Mouse (Mus musculus) forebrain, embryonic 14.5 days (tissue): ENCODE data around the gene Mapk8. TPM values are rescaled to one million over a fixed set of nuclear protein-coding genes. Genes with fewer than 3 reads are reported as not detected.

Experiments
- ATAC-seq: fragments of 200-750 bp; cut with Nextera tagmentation; 2 replicates; pipeline ENCODE4 v1.8.0; 2017; ENCODE audit warnings: mild to moderate bottlenecking, moderate library complexity
- DNase-seq: peaks from one replicate; pipeline ENCODE4 v3.0.0-alpha.2; 2015; ENCODE audit warnings: low spot score
- H3K27ac ChIP-seq: fragments of 300-500 bp; sonication (generic); 2 replicates; pipeline ENCODE4 v1.5.1; 2014; ENCODE audit warnings: low read depth, mild to moderate bottlenecking, control low read depth, low read length, moderate library complexity
- H3K27me3 ChIP-seq: fragments of 300-500 bp; sonication (generic); replicated peaks from 2 replicates; pipeline ENCODE4 v1.6.1; 2014; ENCODE audit warnings: low read length, control low read depth, mixed read lengths; ENCODE audit not compliant: control insufficient read depth, insufficient read depth
- H3K36me3 ChIP-seq: fragments of 300-500 bp; sonication (generic); 2 replicates; pipeline ENCODE4 v1.6.1; 2014; ENCODE audit warnings: low read length, control low read depth; ENCODE audit not compliant: control insufficient read depth, insufficient read depth
- H3K4me1 ChIP-seq: fragments of 300-500 bp; sonication (generic); 2 replicates; pipeline ENCODE4 v1.6.1; 2014; ENCODE audit warnings: antibody characterized with exemption, low read length, control low read depth; ENCODE audit not compliant: control insufficient read depth, insufficient read depth
- H3K4me2 ChIP-seq: fragments of 300-500 bp; sonication (generic); 2 replicates; pipeline ENCODE4 v1.6.1; 2014; ENCODE audit warnings: mild to moderate bottlenecking, control low read depth, low read length
- H3K4me3 ChIP-seq: fragments of 300-500 bp; sonication (generic); 2 replicates; pipeline ENCODE4 v1.5.1; 2014; ENCODE audit warnings: low read depth, low read length, control low read depth
- H3K9ac ChIP-seq: fragments of 300-500 bp; sonication (generic); 2 replicates; pipeline ENCODE4 v1.6.1; 2014; ENCODE audit warnings: mild to moderate bottlenecking, low read length, control low read depth, moderate library complexity
- H3K9me3 ChIP-seq: fragments of 300-500 bp; sonication (generic); replicated peaks from 2 replicates; pipeline ENCODE4 v1.6.1; 2016; ENCODE audit warnings: low read length, control low read depth, mixed read lengths; ENCODE audit not compliant: control insufficient read depth
- WGBS: fragments of 180-500 bp; shearing (Covaris S2); extraction: QIAGEN DNeasy Blood & Tissue Kit; methylation state at CpG from one replicate; pipeline ENCODE4 v1.1.7; 2014; 5-methylcytosine and 5-hydroxymethylcytosine counted together
- polyA plus RNA-seq: library from polyadenylated mRNA; unstranded; fragments of >200 nt; fragmentation: Nextera tagmentation; extraction: Ambion mirVana; gene quantifications from 2 replicates; pipeline ENCODE4 v1.2.1, GENCODE M21; 2014

Mapk8 gene
- polyA plus RNA-seq, result 45.7 and 49.9 TPM in 2 replicates

DNA sequence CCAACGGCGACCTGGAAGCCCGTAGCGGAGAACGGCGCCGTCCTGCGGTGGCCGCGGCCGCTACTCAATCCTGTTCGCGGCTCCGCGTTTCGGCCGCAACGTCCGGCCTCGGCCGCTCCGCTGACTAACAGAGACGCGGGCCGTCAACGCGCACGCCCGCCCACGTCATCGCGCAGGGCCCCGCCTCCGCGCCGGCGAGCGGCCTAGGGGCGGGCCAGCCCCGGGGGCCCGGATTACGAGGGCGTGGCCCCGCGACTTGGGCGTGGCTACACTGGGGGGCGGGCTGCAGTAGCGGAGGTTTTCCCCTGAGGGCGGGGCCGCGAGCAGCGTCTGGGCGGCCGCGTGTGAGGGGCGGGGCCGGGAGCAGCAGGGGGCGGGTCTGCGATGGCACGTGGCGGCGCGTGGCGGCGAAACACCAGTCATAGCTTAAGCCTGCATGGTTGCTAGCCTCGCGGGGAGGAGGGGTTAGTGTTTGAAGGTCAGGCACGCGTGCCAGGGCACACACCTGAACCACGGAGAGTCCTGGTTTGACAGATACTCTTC, at the start of gene Mapk8:
TSS of gene Mapk8 (minus strand) at position 132 of the 543 bp plus-strand sequence.
- peak; percentile 98 for ATAC-seq
- Histone ChIP-seq H3K4me2 (peak within 1 kb of the TSS; percentile 66), H3K4me1 (peaks cover 12% of the 10 kb centered on the region), H3K27me3 (0 out of 2 replicates have a peak, but pooled peaks cover 3% of the 10 kb centered on the region), H3K27ac (peak within 1 kb of the TSS; percentile 91), H3K9me3 (no peaks in the 10 kb centered on the region), H3K9ac (peak within 1 kb of the TSS; percentile 94), H3K4me3 (peak within 1 kb of the TSS; percentile 71), H3K36me3 (no peaks in the 10 kb centered on the region)
- WGBS, result 0% methylated on average over 57 of the region's 70 CpGs
- peak; percentile 96 for DNase-seq

DNA sequence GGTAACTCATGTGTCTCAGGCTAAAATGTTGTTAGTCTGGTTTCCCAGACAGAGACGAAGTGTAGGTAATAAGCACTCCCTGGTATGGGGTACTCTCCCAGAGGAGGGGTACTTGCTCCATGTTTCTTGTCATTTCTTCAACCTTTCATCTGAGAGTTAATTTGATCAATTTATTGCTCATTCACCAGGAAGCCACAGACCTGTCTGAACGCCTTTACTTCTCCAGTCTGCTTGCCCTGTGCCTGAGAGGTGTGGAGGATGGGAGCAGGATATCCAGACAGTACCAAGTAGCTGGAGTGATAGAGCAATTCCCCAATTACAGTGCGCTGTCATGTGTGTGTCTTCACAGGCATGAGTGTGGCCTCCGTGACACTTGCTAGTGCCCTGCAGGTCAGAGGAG, 48.3 kb upstream of the Mapk8 start:
- WGBS, result 69% methylated on average over 4 of the region's 4 CpGs
- H3K9me3 ChIP-seq, result no peaks in the 10 kb centered on the region
- no peaks in the 10 kb centered on the region for H3K36me3 ChIP-seq
- no peak for ATAC-seq
- DNase-seq, result no peak
- H3K27ac ChIP-seq, result no peak overlapping the region
- H3K27me3 ChIP-seq, result no peaks in the 10 kb centered on the region
- H3K4me3 ChIP-seq, result no peak overlapping the region
- H3K4me2 ChIP-seq, result no peak overlapping the region
- no peaks in the 10 kb centered on the region for H3K4me1 ChIP-seq
- H3K9ac ChIP-seq, result no peak overlapping the region

DNA sequence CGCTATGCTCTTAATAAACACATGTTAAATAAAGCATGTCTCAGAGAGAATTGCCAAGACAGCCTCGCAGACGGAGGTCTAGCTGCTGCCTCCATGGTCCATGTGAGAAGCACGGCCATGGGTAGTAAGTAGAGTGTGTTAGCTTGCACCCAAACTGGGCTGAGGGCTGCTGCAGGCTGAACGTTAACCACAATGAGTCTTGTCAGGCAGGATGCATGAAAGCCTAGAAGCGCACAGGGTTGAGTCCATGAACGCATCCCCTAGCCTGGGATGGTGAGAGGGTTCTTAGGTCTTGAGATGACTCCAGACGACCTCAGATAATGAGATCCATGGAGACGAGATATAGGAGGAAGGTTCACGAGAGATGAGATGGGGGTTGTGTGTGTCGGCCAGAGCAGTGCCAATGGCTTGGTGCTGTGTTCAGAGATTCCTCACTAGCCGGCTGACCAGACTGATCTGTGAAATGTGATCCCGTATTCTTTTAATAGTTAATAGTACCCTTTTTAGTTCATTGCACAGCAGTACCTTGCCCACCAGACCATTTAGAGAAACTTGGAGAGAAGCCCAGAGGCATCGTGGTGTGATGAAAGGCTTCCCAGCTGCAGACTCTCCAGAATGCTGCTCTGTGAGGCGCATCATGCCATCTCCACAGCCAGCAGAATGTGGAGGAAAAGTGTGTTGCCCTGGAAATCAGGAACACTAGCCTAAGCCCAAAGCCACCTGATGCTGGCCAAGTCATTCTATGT, 41.0 kb upstream of the Mapk8 start:
- peak; percentile 20; the same call in 1 of the 2 replicates for ATAC-seq
- no peaks in the 10 kb centered on the region; the same call in 1 of the 2 replicates for H3K4me1 ChIP-seq
- H3K9ac ChIP-seq, result no peak overlapping the region
- H3K36me3 ChIP-seq, result no peaks in the 10 kb centered on the region
- DNase-seq, result peak; percentile 61
- no peak overlapping the region for H3K4me3 ChIP-seq
- no peak overlapping the region for H3K27ac ChIP-seq
- 62% methylated on average over 15 of the region's 15 CpGs for WGBS
- H3K27me3 ChIP-seq, result no peaks in the 10 kb centered on the region
- no peaks in the 10 kb centered on the region for H3K9me3 ChIP-seq
- H3K4me2 ChIP-seq, result no peak overlapping the region

DNA sequence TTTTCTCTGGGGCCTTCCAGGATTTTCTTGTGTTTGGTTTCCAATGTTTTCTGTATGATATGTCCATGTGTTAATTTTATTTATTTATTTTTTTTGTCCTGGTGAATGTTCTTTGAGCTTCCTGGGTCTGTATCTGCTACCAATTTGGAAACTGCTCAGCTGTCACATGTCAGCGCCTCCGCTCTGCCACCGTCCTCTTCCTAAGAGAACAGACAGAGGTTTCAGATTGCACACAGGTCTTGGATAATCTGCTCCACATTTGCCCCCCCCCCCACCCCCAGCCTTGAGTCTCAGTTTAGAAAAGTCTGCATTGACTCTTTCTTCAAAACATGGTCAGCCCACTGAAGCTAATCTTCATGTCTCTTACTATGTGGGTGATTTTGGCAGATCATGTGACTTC, 35.0 kb upstream of the Mapk8 start:
- Histone ChIP-seq H3K9me3 (no peaks in the 10 kb centered on the region), H3K4me3 (no peak overlapping the region), H3K27me3 (no peaks in the 10 kb centered on the region), H3K36me3 (no peaks in the 10 kb centered on the region), H3K4me2 (no peak overlapping the region), H3K27ac (no peak overlapping the region), H3K4me1 (no peaks in the 10 kb centered on the region), H3K9ac (no peak overlapping the region)
- DNase-seq (no peak), ATAC-seq (no peak)
- 81% methylated on average over 3 of the region's 3 CpGs for WGBS

DNA sequence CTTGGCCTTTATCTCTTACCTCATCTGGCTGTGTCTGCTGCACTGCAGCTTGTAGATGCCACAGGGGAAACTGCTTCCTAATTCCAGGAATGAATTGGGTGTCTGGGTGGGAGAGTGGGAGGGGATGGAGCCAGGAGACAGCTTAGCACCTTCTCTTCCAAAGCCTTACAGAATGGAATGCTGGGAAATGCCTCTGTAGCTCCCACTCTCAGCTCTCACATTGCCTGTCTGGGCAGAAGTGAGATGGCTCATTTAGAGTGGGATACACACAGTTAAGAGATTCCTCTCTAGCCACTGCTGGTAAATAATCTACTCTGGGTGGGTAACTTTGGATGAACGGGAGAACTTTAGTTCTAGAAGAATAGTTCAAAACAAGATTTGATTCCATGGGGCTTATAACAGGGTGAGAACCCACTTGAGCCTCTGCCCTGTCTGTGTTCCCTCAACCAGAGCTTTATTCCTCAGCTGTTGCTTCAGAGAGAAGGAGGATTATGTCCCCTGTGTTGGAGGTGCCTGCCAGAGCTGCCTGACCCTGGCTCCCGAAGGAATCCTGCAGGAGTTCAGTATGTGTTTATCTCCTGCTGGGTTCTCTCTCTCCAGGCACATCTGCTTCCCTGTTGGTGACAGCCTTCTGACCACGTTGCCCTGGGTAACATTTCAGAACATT, 29.3 kb upstream of the Mapk8 start:
- Histone ChIP-seq H3K9me3 (no peaks in the 10 kb centered on the region), H3K4me1 (no peaks in the 10 kb centered on the region), H3K9ac (no peak overlapping the region), H3K4me3 (no peak overlapping the region), H3K36me3 (no peaks in the 10 kb centered on the region), H3K27me3 (no peaks in the 10 kb centered on the region), H3K4me2 (no peak overlapping the region), H3K27ac (no peak overlapping the region)
- DNase-seq (no peak), ATAC-seq (no peak)
- 15% methylated on average over 3 of the region's 3 CpGs for WGBS

DNA sequence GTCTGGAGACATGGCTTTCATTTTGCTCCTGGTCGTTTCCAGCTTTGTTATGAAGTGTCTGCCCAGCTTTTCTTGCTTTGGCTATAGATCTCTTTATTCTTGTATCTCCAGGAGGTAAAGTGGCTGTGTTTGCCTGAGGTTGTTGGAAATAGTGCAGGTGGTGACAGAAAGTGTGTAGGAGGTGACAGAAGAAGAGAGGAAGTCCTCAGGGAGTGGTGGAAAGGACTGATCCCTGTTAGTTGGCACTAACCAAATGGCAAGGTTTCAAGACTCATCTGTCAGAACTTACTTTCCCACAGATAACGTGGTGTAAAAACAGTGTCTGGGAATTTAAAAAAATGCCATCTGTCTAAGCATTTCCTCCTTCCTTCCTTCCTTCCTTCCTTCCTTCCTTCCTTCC, 27.5 kb upstream of the Mapk8 start:
- no peak overlapping the region for H3K4me2 ChIP-seq
- no peaks in the 10 kb centered on the region for H3K36me3 ChIP-seq
- DNase-seq (no peak), ATAC-seq (no peak)
- H3K27ac ChIP-seq, result no peak overlapping the region
- no peaks in the 10 kb centered on the region for H3K27me3 ChIP-seq
- H3K4me3 ChIP-seq, result no peak overlapping the region
- H3K9ac ChIP-seq, result no peak overlapping the region
- no peaks in the 10 kb centered on the region for H3K4me1 ChIP-seq
- no peaks in the 10 kb centered on the region for H3K9me3 ChIP-seq
- 49% methylated on average over 2 of the region's 2 CpGs for WGBS

DNA sequence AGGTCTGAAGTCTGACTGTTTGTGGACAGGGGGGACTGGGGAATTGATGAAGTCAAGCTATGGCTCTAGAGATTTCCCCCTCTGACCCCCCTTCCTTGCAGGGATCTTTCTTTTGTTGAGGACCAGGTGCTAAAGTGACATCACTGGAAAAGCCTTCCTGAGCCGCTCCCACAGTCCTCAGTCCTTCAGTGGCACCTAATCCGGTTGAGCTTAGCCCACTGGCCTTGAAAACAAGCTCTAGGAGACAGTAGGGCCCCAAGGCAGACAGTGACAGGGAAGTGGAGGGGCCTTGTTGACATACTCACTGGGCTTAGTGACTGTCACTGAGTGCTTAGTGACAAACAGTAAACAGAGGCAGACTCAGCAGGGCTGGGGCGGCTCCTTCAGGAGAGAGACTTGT, 24.4 kb upstream of the Mapk8 start, which contains the start of gene Frmpd2:
TSS of gene Frmpd2 (plus strand) at position 366 of the 400 bp plus-strand sequence.
- WGBS, result 21% methylated on average over 3 of the region's 3 CpGs
- no peaks in the 10 kb centered on the region for H3K27me3 ChIP-seq

DNA sequence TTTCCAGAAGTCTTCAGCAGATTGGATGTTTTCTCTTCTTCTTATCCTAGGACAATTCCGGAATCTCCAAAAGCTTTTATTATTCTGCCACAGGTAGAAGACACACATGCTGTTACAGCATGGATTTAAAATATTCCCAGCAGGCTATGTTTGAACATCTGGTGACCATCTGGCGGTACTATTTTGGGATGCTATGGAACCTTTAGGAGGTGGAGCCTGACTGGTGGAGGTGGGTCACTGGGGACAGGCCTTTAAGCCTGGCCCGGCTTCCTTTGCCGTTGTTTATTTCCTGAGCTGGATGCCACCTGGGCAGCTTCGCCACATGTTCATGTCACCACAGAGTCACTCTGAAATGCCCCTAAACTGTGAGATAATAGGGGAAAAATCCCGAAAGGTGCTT, 20.8 kb upstream of the Mapk8 start:
- no peak for ATAC-seq
- WGBS, result 90% methylated on average over 6 of the region's 6 CpGs
- Histone ChIP-seq H3K27me3 (no peaks in the 10 kb centered on the region), H3K9ac (no peak overlapping the region), H3K27ac (no peak overlapping the region), H3K4me3 (no peak overlapping the region), H3K4me2 (no peak overlapping the region), H3K4me1 (no peaks in the 10 kb centered on the region), H3K36me3 (no peaks in the 10 kb centered on the region), H3K9me3 (no peaks in the 10 kb centered on the region)
- no peak for DNase-seq

More for the DNA sequence above, 24.4 kb upstream of the Mapk8 start, which contains the start of gene Frmpd2:
- Histone ChIP-seq H3K27ac (no peak within 1 kb of the TSS), H3K4me3 (no peak within 1 kb of the TSS), H3K36me3 (no peaks in the 10 kb centered on the region), H3K9me3 (no peaks in the 10 kb centered on the region), H3K4me1 (no peaks in the 10 kb centered on the region), H3K9ac (no peak within 1 kb of the TSS), H3K4me2 (no peak within 1 kb of the TSS)
- DNase-seq (no peak), ATAC-seq (no peak)

DNA sequence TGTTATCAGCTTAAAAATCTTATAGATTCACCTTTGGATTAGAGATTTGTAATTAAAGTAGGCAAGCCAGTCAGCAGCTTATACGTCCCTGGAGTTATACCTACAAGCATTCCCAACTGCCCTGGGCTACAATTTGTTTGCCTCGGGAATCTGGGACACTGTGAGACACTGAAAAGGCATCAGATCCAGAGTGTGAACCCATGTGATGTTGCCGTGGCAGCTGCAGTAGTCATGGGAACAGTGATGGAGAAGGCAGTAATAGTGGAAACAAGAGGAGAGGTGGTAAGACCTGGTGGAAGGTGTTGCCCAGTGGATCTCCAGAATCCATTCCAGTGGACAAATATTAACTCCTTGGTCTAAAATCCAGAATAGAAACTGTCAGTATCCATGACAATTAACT, 16.7 kb upstream of the Mapk8 start:
- H3K27ac ChIP-seq, result no peak overlapping the region
- no peak overlapping the region for H3K9ac ChIP-seq
- H3K4me2 ChIP-seq, result no peak overlapping the region
- H3K4me1 ChIP-seq, result no peaks in the 10 kb centered on the region
- H3K4me3 ChIP-seq, result no peak overlapping the region
- H3K27me3 ChIP-seq, result no peaks in the 10 kb centered on the region
- no peaks in the 10 kb centered on the region for H3K36me3 ChIP-seq
- H3K9me3 ChIP-seq, result no peaks in the 10 kb centered on the region
- 66% methylated on average over 3 of the region's 3 CpGs for WGBS
- ATAC-seq (no peak), DNase-seq (no peak)
